Mouse (Mus musculus) embryo, embryonic 11.5 days (tissue): ENCODE results near the gene Bcas3.
"Not testable (repeated sequence)": the region's sequence is repeated elsewhere in the genome, so short reads cannot be mapped to it uniquely, and the experiment has no call there.

Source experiments
- DNase-seq: peaks from one replicate; pipeline ENCODE4 v3.0.0-alpha.2; 2012; ENCODE audit warnings: low read depth, low spot score

Gene Bcas3

DNA sequence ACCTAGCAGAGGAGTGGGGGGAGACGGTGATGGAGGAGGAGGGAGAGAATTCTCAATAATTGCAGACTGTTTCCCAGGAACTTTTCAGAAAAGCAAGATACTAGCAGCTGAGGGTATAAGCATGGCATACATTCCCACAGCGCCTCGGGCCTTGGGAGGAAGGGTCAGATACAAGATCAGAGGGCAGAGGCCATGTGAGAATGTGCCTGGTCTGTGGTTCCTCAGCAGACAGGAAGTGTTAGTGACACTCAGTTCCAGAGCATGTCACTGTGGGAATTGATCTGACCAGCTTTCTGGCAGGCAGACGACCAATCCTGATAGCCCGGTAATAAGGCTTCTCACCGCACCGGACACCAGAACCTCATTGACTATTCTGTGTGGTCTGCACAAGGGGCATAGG is 357.2 kb downstream of the Bcas3 start:
- DNase-seq, result no peak

GRCm38 (mm10) chr11:85712026-85712804 is 359.2 kb downstream of the Bcas3 start:
- DNase-seq, result no peak

DNA sequence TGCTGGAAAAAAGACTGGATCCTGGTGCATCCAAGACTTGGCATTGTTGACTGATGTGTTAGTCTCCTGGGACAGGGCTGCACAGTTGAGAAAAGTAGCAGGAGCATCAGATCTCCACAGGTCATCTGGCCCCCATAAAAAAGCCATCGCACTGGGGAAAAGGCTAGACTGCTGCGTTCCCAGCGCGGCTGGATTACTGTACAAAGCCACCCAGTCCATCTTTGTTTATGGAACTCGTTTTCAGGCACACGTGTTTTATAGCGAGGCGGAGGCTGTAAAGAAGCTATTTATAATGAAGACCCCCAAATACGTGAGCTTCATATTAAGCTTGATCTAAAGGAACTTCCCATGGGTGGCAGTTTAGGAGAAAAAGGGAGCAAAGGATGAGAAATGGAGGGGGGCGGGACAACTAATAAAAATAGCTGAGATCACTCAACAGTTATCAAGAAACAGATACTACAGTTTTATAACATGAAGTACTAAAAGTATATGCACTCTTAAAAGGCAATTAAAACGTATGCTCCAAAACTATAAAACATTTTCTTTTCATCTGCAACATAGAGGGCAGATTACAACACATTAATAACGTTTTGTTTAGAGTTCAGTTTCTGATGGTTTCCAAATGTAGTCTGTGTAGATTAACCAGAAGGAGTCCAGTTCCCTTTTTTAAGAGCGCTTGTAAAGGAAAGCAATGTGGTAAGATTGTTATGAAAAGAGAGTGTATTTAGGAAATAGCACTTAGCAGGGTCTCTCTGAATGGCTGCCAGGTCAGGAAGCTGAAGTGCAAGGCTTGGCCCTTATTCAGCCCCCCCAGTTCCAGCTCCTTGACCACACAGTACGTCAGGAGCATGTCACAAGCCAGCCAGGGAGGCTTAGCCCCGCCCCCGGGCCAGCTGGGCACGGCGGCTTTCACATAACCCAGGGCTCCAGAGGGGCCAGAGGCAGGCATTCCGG is 360.2 kb downstream of the Bcas3 start:
- DNase-seq, result no peak

DNA sequence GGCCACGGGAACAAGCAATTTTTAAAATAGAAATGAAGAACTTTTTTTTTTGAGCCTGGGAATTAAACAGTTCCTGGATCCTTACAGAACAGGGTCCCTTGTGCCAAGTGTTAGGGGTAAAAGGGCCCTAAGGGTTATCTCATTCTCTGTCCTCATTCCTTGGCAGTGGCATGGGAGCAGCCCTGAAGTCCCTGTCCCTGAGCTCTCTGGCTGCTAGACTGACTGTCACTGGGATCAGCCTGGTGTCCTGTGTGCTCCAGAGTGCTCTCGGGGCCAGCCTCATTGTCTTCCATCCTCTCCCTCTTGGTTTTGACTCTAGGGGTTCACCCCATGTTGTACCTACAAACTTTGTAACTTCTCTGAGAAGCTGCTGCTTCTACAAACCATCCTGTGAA is 360.8 kb downstream of the Bcas3 start:
- no peak for DNase-seq

- DNase-seq, result no peak
These were observed 361.5 kb downstream of the Bcas3 start for GRCm38 (mm10) chr11:85714312-85714931.

DNA sequence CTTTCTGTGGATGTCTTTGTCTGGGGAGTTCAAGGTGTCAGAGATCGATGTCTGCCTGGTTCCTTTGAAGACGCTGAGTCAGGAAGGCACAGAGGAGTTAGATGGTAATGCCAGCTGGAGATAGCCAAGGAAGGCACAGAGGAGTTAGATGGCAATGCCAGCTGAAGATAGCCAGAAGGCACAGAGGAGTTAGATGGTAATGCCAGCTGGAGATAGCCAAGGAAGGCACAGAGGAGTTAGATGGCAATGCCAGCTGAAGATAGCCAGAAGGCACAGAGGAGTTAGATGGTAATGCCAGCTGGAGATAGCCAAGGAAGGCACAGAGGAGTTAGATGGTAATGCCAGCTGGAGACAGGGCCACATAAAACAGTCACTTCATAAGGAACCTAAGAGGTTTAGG is 363.8 kb downstream of the Bcas3 start:
- DNase-seq, result not testable (repeated sequence)

DNA sequence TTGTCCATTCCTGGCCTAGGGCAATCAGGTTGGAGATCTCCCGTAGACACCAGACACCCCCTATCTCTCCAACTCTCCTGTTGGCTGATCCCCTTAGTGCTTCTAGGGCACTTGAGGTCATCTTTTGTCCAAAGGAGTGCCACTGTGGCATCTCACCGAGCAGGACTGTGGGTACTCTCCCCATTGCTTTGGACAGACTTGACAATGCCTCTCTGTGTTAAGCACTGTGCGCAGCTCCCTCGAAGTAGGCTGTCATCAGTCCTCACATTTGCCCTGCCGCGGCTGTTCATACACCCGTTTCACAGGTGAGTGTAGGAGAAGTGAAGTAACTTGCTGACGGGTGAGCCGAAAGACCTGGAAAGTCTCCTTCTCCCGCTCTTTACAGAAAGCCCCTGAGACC is 366.1 kb downstream of the Bcas3 start:
- DNase-seq, result no peak

DNA sequence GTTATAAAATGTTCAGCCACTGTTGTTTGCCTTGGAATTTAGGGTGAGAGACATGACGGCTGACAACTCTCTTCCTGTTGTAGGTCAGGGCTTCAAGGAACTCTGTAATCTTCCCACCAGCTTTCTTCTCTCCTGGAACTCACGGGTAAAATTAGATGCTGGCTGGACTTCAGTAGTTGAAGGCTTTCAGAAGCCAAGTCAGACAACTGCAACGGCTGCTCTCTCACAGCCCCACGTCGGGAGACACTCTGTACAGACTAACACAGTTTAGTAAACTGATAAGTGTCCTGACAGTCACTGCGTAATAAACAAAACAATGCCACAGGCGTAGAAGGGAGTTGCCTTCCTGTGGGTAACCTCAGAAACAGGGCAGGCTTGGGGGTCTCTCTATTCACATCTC is 366.8 kb downstream of the Bcas3 start:
- no peak for DNase-seq

DNA sequence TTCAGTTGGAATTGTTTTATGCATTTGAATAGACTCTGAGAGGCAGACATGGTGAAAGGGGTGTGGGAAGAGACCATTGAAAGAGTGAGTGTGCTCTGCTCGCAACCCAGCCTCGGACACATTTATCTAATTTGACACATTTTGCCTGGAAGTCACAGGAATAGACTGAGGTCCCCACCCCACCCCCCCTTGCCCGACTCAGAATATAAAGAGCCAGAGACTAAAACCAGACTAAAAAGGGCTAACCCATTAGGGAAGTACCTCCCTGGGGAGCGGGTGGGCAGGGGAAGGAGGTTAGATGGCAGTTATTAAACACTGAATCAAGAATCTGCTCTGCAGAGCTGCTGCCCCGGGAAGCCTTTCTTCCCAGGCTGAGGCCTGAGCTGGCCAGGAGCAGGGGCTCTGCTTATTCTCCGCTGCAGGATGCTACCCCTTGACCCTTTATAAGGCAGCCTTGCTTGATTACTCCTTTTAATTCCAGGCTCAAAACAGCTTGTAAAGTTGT is 367.4 kb downstream of the Bcas3 start:
- no peak for DNase-seq

DNA sequence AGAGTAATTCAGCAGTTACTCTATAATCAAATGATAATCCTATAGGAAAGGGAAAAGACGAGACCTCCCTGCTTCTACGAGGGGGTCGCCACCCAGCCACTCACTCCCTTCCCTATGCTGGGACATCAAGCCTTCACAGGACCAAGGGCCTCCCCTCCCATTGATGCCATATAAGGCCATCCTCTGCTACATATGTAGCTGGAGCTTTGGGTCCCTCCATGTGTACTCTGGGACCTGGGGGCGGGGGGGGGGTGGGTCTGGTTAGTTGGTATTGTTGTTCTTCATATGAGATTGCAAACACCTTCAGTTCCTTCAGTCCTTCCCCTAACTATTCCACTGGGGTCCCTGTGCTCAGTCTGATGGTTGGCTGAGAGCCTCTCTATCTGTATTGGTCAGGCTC is 369.0 kb downstream of the Bcas3 start:
- no peak for DNase-seq

- DNase-seq, result no peak
These were observed 371.2 kb downstream of the Bcas3 start for GRCm38 (mm10) chr11:85724159-85724558.

DNA sequence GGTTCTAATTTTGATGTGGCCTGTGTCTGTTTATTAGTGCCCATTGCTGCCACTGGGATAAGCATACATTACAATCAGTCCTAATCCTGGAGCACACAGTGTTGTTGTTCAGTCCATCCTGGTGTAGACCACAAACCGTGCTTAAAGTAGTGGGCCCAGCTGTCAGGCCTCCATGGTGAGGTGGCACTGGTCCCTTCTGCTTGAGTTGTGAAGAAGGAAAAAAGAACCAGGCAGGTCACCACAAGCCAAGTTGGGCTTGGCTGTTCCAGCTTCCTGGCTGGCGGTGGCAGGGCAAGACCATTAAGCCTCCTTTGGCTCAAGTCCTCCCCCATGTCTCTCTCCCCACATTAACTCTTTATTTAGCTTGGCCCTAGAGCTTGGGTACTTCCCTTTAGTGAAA is 376.8 kb downstream of the Bcas3 start:
- no peak for DNase-seq

- DNase-seq, result no peak
These were observed 379.6 kb downstream of the Bcas3 start for GRCm38 (mm10) chr11:85732462-85733012.

DNA sequence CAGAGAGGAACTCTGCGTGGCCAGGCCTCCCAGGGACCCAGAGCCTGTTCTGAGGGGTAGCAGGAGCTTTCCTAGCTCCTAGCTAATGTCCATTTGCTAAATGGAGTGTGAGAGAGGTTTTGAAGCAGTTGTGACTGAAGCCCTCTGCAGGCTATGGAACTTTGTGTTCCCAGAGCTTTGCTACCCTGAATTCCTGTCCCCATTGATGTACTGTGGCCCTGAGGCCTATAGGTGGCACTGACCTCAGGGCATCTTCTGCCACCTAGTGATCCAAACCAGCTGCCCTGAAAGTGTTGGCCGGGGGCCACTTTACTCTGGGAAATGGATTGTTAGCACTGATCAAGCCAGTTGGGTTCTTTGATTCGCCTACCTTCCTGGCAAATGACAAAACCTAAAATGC is 380.6 kb downstream of the Bcas3 start:
- DNase-seq, result no peak

- no peak for DNase-seq
These were observed 381.6 kb downstream of the Bcas3 start for GRCm38 (mm10) chr11:85734317-85735211.

GRCm38 (mm10) chr11:85737227-85737626 is 384.3 kb downstream of the Bcas3 start:
- no peak for DNase-seq

DNA sequence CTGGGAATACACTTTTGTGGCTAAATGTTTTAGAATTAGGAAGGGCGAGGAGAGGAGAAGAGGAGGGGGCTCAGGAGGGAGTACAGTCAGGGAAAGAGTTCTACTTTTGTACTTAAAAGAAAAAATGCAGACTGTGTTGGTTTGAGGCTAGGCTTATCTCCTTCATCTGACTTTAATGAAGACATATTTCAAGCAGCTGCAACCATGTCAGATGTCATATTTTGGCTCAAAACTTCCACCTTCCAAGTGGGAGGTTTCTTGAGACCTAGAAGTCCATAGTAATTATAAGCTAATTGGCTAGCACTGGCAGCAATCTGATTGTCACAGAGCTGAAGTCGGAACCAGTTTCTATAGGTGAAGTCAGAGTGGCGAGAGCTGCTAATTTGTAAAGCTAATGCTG is 384.9 kb downstream of the Bcas3 start:
- no peak for DNase-seq

DNA sequence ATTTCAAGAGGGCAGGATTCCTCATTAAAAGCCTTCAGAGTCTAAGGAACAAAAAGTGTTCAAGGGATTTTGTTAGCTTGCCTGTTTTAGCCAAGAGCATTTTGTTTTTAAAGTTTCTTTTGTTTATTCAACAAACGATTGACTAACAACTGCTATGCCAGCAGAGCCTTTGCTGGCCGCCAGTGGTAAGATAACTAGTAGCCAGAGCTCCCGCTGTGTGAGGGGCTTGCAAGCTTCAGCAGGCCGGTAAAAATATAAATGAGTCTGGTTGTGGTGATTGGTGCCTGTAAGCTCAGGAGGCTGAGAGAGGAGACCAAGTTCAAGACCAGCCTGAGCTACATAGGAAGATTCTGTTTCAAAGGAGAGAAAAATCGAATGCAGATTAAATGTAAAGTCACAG is 385.6 kb downstream of the Bcas3 start:
- no peak for DNase-seq

GRCm38 (mm10) chr11:85739266-85739977 is 386.5 kb downstream of the Bcas3 start:
- no peak for DNase-seq

DNA sequence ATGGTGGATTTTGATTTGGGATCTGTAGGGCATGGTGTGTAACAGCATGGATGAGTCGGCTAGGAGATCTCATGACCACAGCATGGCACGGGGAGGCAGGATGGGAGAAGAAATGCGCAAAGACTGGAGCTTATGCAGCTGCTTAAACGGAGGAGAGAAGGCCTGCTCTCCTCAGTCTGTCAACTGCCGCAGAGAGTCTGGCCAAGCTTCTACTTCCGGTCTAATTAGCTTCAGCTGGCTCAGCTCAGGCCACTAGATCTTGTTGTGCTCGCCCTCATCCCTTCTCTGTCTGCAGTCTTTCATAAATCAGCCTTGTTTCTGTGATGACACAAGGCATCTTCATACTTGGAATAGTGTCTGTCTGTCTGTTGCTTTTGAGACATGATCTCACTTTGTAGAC is 393.4 kb downstream of the Bcas3 start:
- no peak for DNase-seq
